Mouse (Mus musculus) bone marrow macrophage, adult 2 months (primary cell): ENCODE data around the gene Ppp1r1c.

Experiments used
- CTCF ChIP-seq: IDR thresholded peaks from 2 replicates; pipeline ENCODE4 v1.5.1; 2012; ENCODE audit warnings: low read depth, mild to moderate bottlenecking, low read length, moderate library complexity
- POLR2A ChIP-seq: IDR thresholded peaks from 2 replicates; pipeline ENCODE4 v1.6.1; 2012; ENCODE audit warnings: mild to moderate bottlenecking, low read depth, low read length, borderline replicate concordance

- TF ChIP-seq CTCF, result no peak
- no peak for TF ChIP-seq POLR2A
Measured at GRCm38 (mm10) chr2:79815708-79816484, 108.3 kb downstream of the Ppp1r1c start.
